Mouse (Mus musculus) heart, embryonic 14.5 days (tissue): ENCODE data around the gene Kcnj6. TPM values are rescaled to one million over a fixed set of nuclear protein-coding genes. Genes with fewer than 3 reads are reported as not detected.

ENCODE experiments used
- ATAC-seq: fragments of 200-750 bp; cut with Nextera tagmentation; 2 replicates; pipeline ENCODE4 v1.8.0; 2017; ENCODE audit warnings: low read depth, moderate TSS enrichment; ENCODE audit not compliant: insufficient number of reproducible peaks, insufficient read depth, low FRiP score
- H3K27ac ChIP-seq, 2 experiments: fragments of 200-500 bp in 1 of 2; fragments of 300-500 bp in 1 of 2; sonication (generic) in 1 of 2; replicated peaks in 1 of 2; 2 replicates each; pipeline ENCODE4 v1.5.1; 2012 to 2014; ENCODE audit warnings: low read depth in 2 of 2, low read length in 2 of 2, control low read depth in 1 of 2, mild to moderate bottlenecking in 1 of 2, mixed read lengths in 1 of 2; ENCODE audit not compliant: control insufficient read depth in 1 of 2, insufficient read depth in 1 of 2
- H3K27me3 ChIP-seq: fragments of 300-500 bp; sonication (generic); 2 replicates; pipeline ENCODE4 v1.6.1; 2014; ENCODE audit warnings: mild to moderate bottlenecking, low read length, control low read depth; ENCODE audit not compliant: control insufficient read depth, insufficient read depth
- H3K36me3 ChIP-seq: fragments of 300-500 bp; sonication (generic); 2 replicates; pipeline ENCODE4 v1.6.1; 2014; ENCODE audit warnings: mild to moderate bottlenecking, control low read depth, low read length, mixed read lengths; ENCODE audit not compliant: control insufficient read depth, insufficient read depth
- H3K4me1 ChIP-seq, 2 experiments: fragments of 200-500 bp in 1 of 2; fragments of 300-500 bp in 1 of 2; sonication (generic) in 1 of 2; 2 replicates each; pipeline ENCODE4 v1.6.1; 2012 to 2014; ENCODE audit warnings: low read length in 2 of 2, control low read depth in 1 of 2, mixed read lengths in 1 of 2; ENCODE audit not compliant: control insufficient read depth in 2 of 2, insufficient read depth in 2 of 2
- H3K4me2 ChIP-seq: fragments of 300-500 bp; sonication (generic); 2 replicates; pipeline ENCODE4 v1.6.1; 2014; ENCODE audit warnings: mild to moderate bottlenecking, low read length
- H3K4me3 ChIP-seq, 2 experiments: fragments of 200-500 bp in 1 of 2; fragments of 300-500 bp in 1 of 2; sonication (generic) in 1 of 2; 2 replicates each; pipeline ENCODE4 v1.5.1; 2012 to 2014; ENCODE audit warnings: low read length in 2 of 2, mild to moderate bottlenecking in 2 of 2, control low read depth in 1 of 2, low read depth in 1 of 2, moderate library complexity in 1 of 2; ENCODE audit not compliant: control insufficient read depth in 1 of 2, insufficient read depth in 1 of 2
- H3K9ac ChIP-seq: fragments of 300-500 bp; sonication (generic); 2 replicates; pipeline ENCODE4 v1.6.1; 2014; ENCODE audit warnings: mild to moderate bottlenecking, low read length
- H3K9me3 ChIP-seq: fragments of 300-500 bp; sonication (generic); 2 replicates; pipeline ENCODE4 v1.6.1; 2016; ENCODE audit warnings: low read length, control low read depth; ENCODE audit not compliant: control insufficient read depth
- WGBS: fragments of 180-500 bp; shearing (Covaris S2); extraction: QIAGEN DNeasy Blood & Tissue Kit; methylation state at CpG from one replicate; pipeline ENCODE4 v1.1.7; 2014; 5-methylcytosine and 5-hydroxymethylcytosine counted together
- polyA plus RNA-seq: library from polyadenylated mRNA; unstranded; fragments of >200 nt; fragmentation: Nextera tagmentation; extraction: Ambion mirVana; gene quantifications from 2 replicates; pipeline ENCODE4 v1.2.1, GENCODE M21; 2014

Gene Kcnj6
- polyA plus RNA-seq, 1 experiment from 2014 or later = 0.20 TPM

GRCm38 (mm10) chr16:94793041-94793440 lies 204.5 kb downstream of the Kcnj6 start:
- no peak overlapping the region for H3K4me2 ChIP-seq
- WGBS = 56% methylated on average over 7 of the region's 7 CpGs
- H3K4me3 ChIP-seq = no peak overlapping the region
- ATAC-seq = no peak
- no peaks in the 10 kb centered on the region for H3K36me3 ChIP-seq
- no peak overlapping the region for H3K27ac ChIP-seq
- no peaks in the 10 kb centered on the region for H3K27me3 ChIP-seq
- H3K9ac ChIP-seq = no peak overlapping the region
- peaks cover 0 to 5% of the 10 kb centered on the region in 2 experiments; a peak in 2 of 4 replicates for H3K4me1 ChIP-seq
- H3K9me3 ChIP-seq = no peaks in the 10 kb centered on the region

GRCm38 (mm10) chr16:94789958-94790357 lies 207.5 kb downstream of the Kcnj6 start:
- WGBS = 28% methylated on average over 6 of the region's 6 CpGs
- H3K9me3 ChIP-seq = no peaks in the 10 kb centered on the region
- no peaks in the 10 kb centered on the region for H3K4me1 ChIP-seq
- H3K27me3 ChIP-seq = no peaks in the 10 kb centered on the region
- H3K9ac ChIP-seq = no peak overlapping the region
- no peak overlapping the region for H3K27ac ChIP-seq
- H3K36me3 ChIP-seq = no peaks in the 10 kb centered on the region
- H3K4me3 ChIP-seq = no peak overlapping the region
- H3K4me2 ChIP-seq = no peak overlapping the region
- ATAC-seq = no peak

- ATAC-seq = no peak
- no peak overlapping the region for H3K4me2 ChIP-seq
- H3K4me1 ChIP-seq = no peaks in the 10 kb centered on the region
- H3K27ac ChIP-seq = no peak overlapping the region
- no peak overlapping the region for H3K4me3 ChIP-seq
- H3K36me3 ChIP-seq = no peaks in the 10 kb centered on the region
- no peaks in the 10 kb centered on the region for H3K27me3 ChIP-seq
- H3K9ac ChIP-seq = no peak overlapping the region
- H3K9me3 ChIP-seq = no peaks in the 10 kb centered on the region
- WGBS = 75% methylated on average over 7 of the region's 7 CpGs
These were observed 208.8 kb downstream of the Kcnj6 start for GRCm38 (mm10) chr16:94788716-94789115.

- H3K4me2 ChIP-seq = no peak overlapping the region
- H3K9ac ChIP-seq = no peak overlapping the region
- H3K27me3 ChIP-seq = no peaks in the 10 kb centered on the region
- WGBS = 5% methylated on average over 16 of the region's 16 CpGs
- H3K4me1 ChIP-seq = no peaks in the 10 kb centered on the region
- no peak for ATAC-seq
- H3K4me3 ChIP-seq = no peak overlapping the region
- no peak overlapping the region for H3K27ac ChIP-seq
- H3K9me3 ChIP-seq = no peaks in the 10 kb centered on the region
- no peaks in the 10 kb centered on the region for H3K36me3 ChIP-seq
These were observed 209.3 kb downstream of the Kcnj6 start for GRCm38 (mm10) chr16:94788165-94788564.

GRCm38 (mm10) chr16:94785873-94786272 lies 211.6 kb downstream of the Kcnj6 start:
- H3K9ac ChIP-seq = no peak overlapping the region
- no peaks in the 10 kb centered on the region for H3K4me1 ChIP-seq
- H3K4me3 ChIP-seq = no peak overlapping the region
- H3K36me3 ChIP-seq = no peaks in the 10 kb centered on the region
- WGBS = 71% methylated on average over 5 of the region's 5 CpGs
- ATAC-seq = no peak
- H3K27ac ChIP-seq = no peak overlapping the region
- no peak overlapping the region for H3K4me2 ChIP-seq
- H3K27me3 ChIP-seq = no peaks in the 10 kb centered on the region
- no peaks in the 10 kb centered on the region for H3K9me3 ChIP-seq

- H3K36me3 ChIP-seq = no peaks in the 10 kb centered on the region
- no peaks in the 10 kb centered on the region for H3K27me3 ChIP-seq
- no peak overlapping the region for H3K9ac ChIP-seq
- H3K4me2 ChIP-seq = no peak overlapping the region
- ATAC-seq = no peak
- no peak overlapping the region for H3K4me3 ChIP-seq
- WGBS = 57% methylated on average over 7 of the region's 7 CpGs
- H3K27ac ChIP-seq = no peak overlapping the region
- no peaks in the 10 kb centered on the region for H3K9me3 ChIP-seq
- H3K4me1 ChIP-seq = no peaks in the 10 kb centered on the region
These were observed 213.8 kb downstream of the Kcnj6 start for GRCm38 (mm10) chr16:94783696-94784095.

- H3K27me3 ChIP-seq = no peaks in the 10 kb centered on the region
- no peaks in the 10 kb centered on the region for H3K4me1 ChIP-seq
- ATAC-seq = no peak
- H3K27ac ChIP-seq = no peak overlapping the region
- 85% methylated on average over 24 of the region's 24 CpGs for WGBS
- H3K9ac ChIP-seq = no peak overlapping the region
- no peak overlapping the region for H3K4me2 ChIP-seq
- H3K9me3 ChIP-seq = no peaks in the 10 kb centered on the region
- no peak overlapping the region for H3K4me3 ChIP-seq
- no peaks in the 10 kb centered on the region for H3K36me3 ChIP-seq
These were observed 215.2 kb downstream of the Kcnj6 start for GRCm38 (mm10) chr16:94782110-94782946.

- WGBS = 72% methylated on average over 5 of the region's 5 CpGs
- H3K9ac ChIP-seq = no peak overlapping the region
- no peak overlapping the region for H3K27ac ChIP-seq
- ATAC-seq = no peak
- H3K36me3 ChIP-seq = no peaks in the 10 kb centered on the region
- no peaks in the 10 kb centered on the region for H3K9me3 ChIP-seq
- no peaks in the 10 kb centered on the region for H3K27me3 ChIP-seq
- H3K4me2 ChIP-seq = no peak overlapping the region
- peaks cover 3% of the 10 kb centered on the region in 2 experiments; a peak in 1 of 4 replicates for H3K4me1 ChIP-seq
- H3K4me3 ChIP-seq = no peak overlapping the region
These were observed 223.6 kb downstream of the Kcnj6 start for GRCm38 (mm10) chr16:94773928-94774327.
